Mouse (Mus musculus): ENCODE results near the gene Dnmt3c.
"Not testable (repeated sequence)": the region's sequence is repeated elsewhere in the genome, so short reads cannot be mapped to it uniquely, and the experiment has no call there.

Gene Dnmt3c

DNA sequence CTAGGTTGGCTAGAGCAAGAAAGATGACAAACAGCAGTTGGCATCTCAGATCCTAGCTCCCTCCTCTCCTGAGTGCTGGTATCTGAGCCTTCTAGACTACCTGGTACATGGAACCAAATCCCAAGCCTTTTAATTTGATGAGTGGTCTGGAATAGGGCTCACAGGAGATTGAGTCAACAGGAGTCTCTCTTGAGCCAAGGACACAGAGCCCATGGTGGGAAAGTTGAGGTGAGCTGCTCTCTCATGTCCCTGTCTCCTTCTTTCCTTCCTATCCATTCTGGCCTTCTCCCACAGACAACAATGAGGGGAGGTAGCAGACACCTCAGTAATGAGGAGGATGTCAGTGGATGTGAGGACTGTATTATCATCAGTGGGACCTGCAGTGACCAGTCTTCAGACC is at the start of gene Dnmt3c:
Dnmt3c (plus strand) TSS at position 301 of the 400 bp plus-strand sequence.
- no peak for DNase-seq

- no peak for DNase-seq
Measured at GRCm38 (mm10) chr2:153648773-153649297, 47.6 kb upstream of the Dnmt3c start.

DNA sequence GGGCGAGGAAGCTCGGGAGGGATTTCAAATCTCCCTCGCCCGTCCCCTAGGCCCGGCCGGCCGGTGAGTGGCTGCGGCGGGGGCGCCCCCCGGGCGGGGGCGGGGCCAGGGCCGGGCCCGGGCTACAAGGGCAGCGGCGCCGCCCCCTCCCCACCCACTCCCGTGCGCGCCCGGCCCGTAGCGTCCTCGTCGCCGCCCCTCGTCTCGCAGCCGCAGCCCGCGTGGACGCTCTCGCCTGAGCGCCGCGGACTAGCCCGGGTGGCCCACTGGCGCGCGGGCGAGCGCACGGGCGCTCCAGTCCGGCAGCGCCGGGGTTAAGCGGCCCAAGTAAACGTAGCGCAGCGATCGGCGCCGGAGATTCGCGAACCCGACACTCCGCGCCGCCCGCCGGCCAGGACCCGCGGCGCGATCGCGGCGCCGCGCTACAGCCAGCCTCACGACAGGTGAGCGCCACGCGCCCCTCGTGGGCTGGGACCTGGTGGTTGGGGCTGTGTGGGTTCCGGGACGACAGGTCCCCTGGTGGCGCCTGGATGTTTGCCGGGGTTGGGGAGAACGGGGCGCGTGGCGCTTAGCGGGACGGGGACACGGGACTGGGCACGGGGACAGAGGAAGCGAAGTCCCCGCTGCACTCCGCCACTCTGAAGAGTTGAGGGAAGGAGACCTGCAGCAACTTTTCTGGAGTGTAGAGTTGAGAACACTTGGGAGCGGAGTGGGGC is 47.0 kb upstream of the Dnmt3c start, which contains the start of gene Dnmt3b:
Dnmt3b (plus strand) TSS at position 153 of the 716 bp plus-strand sequence.
- DNase-seq: peak; percentile 62

DNA sequence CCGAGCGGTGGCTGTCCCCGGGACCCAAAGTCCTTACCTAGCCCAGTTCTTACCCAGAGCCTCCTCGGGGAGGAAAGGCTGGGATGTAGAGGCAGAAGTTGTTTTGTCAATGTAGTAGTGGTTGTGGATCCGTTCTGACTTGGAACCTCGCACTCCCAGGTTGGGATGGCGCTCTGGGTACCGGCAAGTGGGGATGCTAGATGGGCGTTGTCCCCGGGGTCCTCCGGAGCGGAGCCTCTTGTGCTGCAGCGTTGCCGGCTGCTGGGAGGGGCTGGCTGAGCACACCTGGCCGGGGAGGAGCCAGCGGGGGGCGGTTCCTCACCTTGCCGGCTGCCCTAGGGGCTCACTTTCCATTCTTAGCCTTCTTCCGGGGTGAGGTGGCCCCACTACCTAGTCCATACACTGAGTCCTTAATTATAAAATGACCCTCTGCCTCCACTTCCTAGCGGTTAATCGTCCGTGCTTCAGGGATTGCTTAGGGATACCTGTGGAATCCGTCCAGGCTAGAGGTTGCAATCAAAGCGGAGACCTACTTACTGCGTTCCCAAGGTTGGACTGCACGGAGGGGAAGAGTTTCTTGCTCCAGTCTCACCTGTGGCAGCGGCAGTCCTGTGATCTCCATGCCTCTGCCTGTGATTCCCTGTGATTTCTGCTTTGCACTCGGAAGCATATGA is 46.3 kb upstream of the Dnmt3c start:
- no peak for DNase-seq

DNA sequence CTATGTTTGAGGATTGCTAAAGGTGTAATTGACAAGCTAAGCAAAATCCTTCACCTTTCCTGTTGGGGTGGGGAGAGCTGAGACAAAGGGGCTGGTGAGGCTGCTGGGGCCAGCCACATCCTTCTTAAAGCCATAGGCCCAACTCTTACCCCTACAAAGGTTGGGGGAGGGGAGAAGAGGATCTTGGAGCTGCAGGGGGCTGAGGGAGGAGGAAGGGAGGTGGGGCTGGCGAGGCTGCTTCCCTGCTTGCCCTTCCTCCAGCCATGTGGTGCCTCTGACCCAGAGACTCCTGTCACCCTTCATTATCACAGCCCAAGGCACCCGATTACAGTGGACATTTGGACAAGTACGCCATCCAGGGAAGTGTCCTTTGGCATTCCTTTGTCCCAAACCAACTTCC is 44.8 kb upstream of the Dnmt3c start:
- DNase-seq: no peak

DNA sequence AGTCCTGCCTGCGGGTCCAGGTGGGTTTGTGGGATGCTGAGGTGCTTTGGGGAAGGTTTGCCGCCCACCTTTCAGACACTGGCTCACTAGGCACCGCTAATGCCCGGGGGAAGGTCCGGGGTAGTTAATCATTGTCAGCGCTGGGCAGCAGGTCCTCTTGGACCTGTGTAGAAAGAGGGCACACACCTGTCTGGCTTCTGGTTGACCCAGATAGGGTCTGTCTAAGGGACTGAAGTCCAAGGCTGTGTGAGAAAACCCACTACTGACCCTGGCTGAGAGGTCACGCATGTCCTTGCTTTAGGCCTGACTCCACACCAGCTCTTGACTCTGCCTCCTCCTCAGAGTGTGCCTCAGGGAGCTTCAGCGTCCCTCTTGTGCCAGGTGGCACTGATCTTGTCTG is 38.8 kb upstream of the Dnmt3c start:
- not testable (repeated sequence) for DNase-seq

DNA sequence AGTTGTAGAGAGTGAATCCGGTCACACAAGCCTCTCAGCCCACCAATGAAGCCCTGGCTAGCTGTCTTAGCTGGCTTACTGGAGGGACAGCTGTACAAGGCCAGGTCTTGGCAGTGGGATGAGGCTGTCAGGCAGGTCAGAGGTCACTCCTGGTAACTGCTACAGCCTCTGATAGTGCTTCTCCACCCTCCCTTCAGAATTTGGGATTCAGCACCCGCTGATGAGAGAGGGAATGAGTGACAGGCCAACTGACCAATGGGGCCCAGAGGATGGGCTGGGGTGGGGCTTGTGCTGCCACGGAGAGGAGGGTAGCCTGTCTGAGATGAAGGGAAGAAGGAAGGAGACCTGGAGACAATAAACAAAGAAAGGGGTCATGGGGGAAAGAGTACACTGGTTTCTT is 35.8 kb upstream of the Dnmt3c start:
- DNase-seq: no peak

GRCm38 (mm10) chr2:153665401-153665800 is 31.1 kb upstream of the Dnmt3c start:
- DNase-seq: no peak

- no peak for DNase-seq
Measured at GRCm38 (mm10) chr2:153668754-153669376, 27.6 kb upstream of the Dnmt3c start.

DNA sequence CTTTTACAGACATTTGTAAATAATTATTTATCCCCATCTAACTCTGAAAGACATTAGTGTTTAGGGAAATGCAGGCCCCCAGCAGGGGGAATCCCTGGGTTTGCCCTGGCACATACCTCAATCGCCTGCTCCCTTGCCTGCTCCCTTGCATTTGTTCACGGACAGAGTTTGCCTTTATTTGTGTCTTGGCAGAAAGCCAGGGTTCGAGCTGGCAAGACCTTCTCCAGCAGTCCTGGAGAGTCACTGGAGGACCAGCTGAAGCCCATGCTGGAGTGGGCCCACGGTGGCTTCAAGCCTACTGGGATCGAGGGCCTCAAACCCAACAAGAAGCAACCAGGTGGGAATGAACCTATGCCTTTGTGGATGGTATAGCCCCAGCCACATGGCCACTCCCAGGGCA is 26.3 kb upstream of the Dnmt3c start:
- DNase-seq: no peak

- no peak for DNase-seq
Measured at GRCm38 (mm10) chr2:153672619-153673018, 23.8 kb upstream of the Dnmt3c start.

DNA sequence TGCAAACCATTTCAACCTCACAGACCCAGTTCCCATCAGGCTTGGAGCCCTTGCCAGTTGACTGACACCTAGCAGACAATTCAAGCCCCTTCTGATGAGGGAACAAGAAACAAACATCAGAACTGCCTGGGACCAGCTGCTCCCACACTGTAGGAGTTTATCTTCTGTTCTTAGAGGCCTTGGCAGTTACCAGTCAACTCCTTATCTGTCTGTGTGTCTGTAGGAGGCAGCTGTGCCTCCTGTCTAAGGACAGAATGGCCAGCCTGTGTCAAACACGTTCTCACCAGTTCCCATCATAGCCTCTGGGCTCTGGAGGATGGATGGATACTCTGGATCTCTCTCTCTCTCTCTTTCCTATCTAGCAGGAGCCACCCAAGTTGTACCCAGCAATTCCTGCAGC is 21.1 kb upstream of the Dnmt3c start:
- not testable (repeated sequence) for DNase-seq

- no peak for DNase-seq
Measured at GRCm38 (mm10) chr2:153676944-153677343, 19.5 kb upstream of the Dnmt3c start.

DNA sequence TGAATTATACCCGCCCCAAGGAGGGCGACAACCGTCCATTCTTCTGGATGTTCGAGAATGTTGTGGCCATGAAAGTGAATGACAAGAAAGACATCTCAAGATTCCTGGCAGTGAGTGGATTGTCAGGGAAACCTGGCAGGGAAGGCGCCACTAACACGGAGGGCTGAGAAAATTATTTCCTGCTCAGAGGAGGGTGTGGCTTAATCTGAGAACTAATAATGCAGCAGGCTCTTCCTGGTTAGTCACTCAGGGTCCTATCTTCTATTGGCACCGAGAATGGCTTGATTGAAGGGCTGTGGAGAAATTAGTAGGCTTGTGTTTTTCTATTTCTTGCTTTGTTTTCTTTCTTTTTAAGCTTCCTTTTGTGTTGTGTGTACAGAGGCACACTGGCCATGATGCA is 18.9 kb upstream of the Dnmt3c start:
- no peak for DNase-seq

DNA sequence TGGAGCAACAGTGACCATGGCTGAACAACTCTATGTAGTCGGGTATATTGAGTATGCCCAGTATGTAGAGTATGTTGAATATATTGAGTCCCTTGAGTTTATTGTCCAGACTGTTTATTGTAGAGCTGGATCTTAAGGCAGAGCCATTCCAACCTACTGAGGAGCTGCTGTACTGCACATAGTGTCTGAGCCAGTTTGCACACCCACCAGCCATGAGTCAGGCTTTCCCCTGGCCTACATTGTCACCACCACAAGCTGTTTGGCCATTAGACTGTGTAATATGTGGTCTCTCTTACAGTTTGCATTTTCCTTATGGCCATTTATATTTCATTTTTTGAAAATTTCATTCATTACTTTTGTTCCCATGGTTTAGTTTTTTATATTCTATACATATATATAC is 16.5 kb upstream of the Dnmt3c start:
- DNase-seq: no peak

GRCm38 (mm10) chr2:153693413-153693812 is 3.0 kb upstream of the Dnmt3c start:
- not testable (repeated sequence) for DNase-seq

- peak; percentile 35 for DNase-seq
Measured at GRCm38 (mm10) chr2:153694462-153695085, 1.9 kb upstream of the Dnmt3c start.

DNA sequence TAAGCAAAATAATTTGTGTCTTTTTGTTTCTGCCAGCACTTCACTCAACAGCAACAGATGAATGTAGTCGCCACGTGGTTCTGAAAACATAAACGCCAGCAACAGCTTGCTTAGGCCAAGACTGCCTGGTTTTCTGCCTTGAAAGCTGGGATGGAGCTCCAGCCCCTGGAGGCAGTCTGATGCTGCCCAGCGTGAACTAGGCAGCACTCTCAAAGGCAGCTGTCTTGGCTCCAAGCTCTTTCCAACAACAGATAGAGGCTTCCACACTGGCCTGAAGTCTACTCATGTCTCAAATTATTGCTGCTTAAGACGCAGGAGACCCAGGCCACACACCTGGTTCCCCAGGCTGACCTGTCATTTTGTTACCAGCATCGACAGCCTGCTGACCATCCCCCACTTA is 6.9 kb downstream of the Dnmt3c start:
- DNase-seq: no peak

DNA sequence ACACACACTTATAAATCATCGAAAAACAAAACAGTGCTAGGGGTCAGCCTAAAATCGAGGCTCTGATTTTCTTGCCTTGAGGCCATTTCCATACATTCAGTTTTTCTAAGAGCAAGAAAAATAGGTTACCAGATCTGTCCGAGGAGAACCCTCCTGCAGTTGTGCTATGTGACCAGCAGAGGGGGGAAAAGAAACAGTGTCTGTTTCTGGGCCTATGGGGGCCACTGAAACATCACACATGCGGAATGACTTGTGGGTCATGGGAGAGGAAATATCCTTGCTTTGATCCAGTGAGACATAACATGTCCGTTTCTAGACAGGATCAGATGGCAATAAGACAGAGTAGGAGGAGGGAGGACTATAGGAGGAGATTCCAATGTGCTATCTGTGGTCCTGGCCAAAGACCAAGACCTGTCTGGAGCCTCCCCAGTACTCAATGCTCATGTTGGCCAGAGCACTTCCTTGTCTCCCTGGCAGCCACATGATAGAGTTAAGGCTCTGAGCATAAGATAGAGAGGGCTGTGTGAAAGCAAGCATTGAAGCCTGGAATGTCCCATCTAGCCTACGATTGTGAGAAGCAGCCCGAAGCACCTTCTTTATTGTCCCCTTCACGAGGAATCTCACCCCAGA is 14.4 kb downstream of the Dnmt3c start:
- no peak for DNase-seq

DNA sequence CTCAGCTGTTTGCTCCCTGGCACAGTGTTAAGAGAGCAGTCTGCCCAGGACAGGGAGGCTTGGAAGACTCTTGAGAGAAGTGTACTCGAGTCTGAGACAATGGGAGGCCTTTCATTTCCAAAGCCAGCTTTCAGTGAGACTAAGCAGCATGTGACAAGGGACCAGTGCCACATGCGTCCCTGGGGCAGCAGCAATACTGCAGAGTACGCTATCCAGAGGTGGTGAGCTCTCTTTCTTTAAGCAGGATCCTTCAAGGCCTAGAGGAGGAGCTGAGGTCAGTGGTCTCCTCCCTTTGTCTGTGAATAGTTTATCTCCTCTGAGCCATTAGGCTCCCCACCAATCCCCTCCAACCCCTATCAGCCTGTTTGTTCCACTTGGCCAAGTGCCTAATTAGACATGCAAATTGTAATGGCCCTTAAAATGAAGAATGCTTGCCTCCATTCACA is 16.2 kb downstream of the Dnmt3c start:
- no peak for DNase-seq

DNA sequence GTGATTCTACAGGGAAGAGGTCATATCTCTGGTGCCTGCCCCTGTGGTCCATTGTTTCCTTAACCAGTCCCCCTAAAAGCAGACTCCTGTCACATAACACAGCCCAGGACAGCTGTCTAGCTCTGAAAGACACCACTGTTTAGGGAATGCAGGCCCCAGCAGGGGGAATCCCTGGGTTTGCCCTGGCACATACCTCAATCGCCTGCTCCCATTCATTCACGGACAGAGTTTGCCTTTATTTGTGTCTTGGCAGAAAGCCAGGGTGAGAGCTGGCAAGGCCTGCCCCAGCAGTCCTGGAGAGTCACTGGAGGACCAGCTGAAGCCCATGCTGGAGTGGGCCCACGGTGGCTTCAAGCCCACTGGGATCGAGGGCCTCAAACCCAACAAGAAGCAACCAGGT is 16.8 kb downstream of the Dnmt3c start:
- DNase-seq: peak; percentile 46

- DNase-seq: not testable (repeated sequence)
Measured at GRCm38 (mm10) chr2:153717861-153718260, 21.4 kb downstream of the Dnmt3c start.

- DNase-seq: no peak
Measured at GRCm38 (mm10) chr2:153723098-153723497, 26.6 kb downstream of the Dnmt3c start.
